Mouse (Mus musculus) cerebellum, postnatal 25 days (tissue): Measurements from ENCODE around the gene Ifna7.
A peak's percentile ranks its signal among the peaks of the same experiment; 100 is the strongest.
"Not testable (repeated sequence)": the region's sequence is repeated elsewhere in the genome, so short reads cannot be mapped to it uniquely, and the experiment has no call there.

ENCODE experiments used
- DNase-seq, 2 experiments: peaks; one replicate each; pipeline ENCODE4 v3.0.0; 2021; ENCODE audit warnings: mixed read lengths in 2 of 2

The Ifna7 gene

DNA sequence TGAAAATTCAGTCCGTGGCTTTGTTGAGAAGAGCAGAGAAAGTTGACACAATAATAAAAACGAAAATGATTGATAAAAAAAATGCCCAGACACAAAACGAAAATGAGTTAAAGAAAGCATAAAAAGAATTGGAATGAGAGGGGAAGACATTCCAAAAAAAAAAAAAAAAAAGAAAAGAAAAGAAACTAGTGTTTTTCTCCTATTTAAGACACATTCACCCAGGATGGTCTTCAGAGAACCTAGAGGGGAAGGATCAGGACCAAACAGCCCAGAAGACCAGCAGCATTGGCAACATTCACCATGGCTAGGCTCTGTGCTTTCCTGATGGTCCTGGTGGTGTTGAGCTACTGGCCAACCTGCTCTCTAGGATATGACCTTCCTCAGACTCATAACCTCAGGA is at the start of gene Ifna7:
Gene Ifna7 (plus strand): TSS at position 301 of the 400 bp plus-strand sequence.
- DNase-seq, result no peak

- not testable (repeated sequence) for DNase-seq
Observed at GRCm38 (mm10) chr4:88773534-88773933, 42.5 kb upstream of the Ifna7 start, which contains the start of gene Gm13290. Gene Gm13290, plus strand, starts transcription at chr4:88773834.

- not testable (repeated sequence) for DNase-seq
Observed at GRCm38 (mm10) chr4:88776622-88777021, 39.4 kb upstream of the Ifna7 start, which contains the start of gene Gm13289. Gene Gm13289, plus strand, starts transcription at chr4:88776922.

DNA sequence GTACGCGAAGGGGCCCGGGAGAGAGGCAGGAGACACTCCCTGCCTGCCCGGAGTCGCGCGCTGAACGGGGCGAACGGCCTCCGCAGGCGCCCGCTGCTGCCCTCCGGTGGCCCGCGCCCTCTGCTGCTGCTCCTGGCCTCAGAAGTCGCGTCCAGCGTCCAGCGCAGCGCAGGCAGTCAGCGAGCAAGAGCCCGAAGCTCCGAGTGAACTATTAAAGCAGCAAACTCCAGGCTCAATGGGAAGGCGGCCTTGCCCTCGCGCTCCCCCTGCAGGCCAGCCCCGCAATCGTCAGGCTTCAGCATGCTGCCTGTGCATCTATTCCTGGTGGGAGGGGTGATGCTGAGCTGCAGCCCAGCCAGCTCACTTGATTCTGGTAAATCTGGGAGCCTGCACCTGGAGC is 36.5 kb upstream of the Ifna7 start, which contains the start of gene Gm13272:
Gene Gm13272 (plus strand): TSS at position 301 of the 400 bp plus-strand sequence.
- DNase-seq, result not testable (repeated sequence)

DNA sequence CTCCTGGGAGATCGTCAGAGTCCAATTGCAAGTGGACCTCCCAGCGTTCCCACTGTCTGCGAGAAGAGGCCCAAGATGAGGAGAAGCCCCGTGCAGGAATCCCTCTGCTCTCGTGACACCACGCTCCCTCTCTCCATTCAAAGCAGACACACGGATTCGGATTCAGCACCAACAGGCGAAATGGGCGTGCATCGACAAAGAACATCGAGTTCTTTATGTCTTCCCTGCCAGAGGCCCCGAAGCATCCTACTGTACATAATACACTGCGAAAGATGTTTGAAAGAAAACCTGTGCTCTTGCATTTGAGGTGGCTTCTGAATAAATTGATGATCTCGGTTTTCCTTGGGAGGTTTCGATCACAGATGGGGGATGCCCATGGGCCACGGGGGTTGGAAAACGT is 35.7 kb upstream of the Ifna7 start:
- DNase-seq, result peak in 1 of 2 experiments; percentile 3

DNA sequence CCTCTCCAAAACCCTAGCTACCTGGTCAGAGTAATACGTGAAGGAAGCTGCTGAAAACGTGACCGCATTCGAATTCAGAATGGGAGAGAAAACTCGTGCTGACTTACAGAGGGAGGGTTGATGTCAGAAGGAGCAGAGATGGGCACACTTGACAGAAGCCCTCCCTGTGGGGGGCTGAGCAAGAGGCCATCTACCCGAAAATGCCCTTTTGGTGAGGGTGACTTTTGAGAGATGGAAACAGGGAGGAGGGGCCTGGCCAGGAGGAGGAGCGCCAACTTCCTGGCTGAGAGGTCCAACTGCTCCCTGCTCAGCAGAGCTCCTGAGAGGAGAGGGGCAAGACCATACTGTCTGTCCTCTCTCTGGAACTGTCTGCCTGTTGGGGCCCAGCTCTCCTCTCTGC is 34.2 kb upstream of the Ifna7 start, which contains the start of gene Ifnz:
Gene Ifnz (plus strand): TSS at position 301 of the 400 bp plus-strand sequence.
- not testable (repeated sequence) for DNase-seq

GRCm38 (mm10) chr4:88782335-88782734 is 33.7 kb upstream of the Ifna7 start:
- DNase-seq, result not testable (repeated sequence)

DNA sequence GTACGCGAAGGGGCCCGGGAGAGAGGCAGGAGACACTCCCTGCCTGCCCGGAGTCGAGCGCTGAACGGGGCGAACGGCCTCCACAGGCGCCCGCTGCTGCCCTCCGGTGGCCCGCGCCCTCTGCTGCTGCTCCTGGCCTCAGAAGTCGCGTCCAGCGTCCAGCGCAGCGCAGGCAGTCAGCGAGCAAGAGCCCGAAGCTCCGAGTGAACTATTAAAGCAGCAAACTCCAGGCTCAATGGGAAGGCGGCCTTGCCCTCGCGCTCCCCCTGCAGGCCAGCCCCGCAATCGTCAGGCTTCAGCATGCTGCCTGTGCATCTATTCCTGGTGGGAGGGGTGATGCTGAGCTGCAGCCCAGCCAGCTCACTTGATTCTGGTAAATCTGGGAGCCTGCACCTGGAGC is 30.6 kb upstream of the Ifna7 start, which contains the start of gene Gm13276:
Gene Gm13276 (plus strand): TSS at position 301 of the 400 bp plus-strand sequence.
- DNase-seq, result not testable (repeated sequence)

GRCm38 (mm10) chr4:88788402-88788801 is 27.6 kb upstream of the Ifna7 start, which contains the start of gene Gm13277:
Gene Gm13277, plus strand, starts transcription at chr4:88788632.
- DNase-seq, result peak; percentile 73 to 83

DNA sequence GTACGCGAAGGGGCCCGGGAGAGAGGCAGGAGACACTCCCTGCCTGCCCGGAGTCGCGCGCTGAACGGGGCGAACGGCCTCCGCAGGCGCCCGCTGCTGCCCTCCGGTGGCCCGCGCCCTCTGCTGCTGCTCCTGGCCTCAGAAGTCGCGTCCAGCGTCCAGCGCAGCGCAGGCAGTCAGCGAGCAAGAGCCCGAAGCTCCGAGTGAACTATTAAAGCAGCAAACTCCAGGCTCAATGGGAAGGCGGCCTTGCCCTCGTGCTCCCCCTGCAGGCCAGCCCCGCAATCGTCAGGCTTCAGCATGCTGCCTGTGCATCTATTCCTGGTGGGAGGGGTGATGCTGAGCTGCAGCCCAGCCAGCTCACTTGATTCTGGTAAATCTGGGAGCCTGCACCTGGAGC is 24.8 kb upstream of the Ifna7 start, which contains the start of gene Gm13278:
Gene Gm13278 (plus strand): TSS at position 301 of the 400 bp plus-strand sequence.
- DNase-seq, result not testable (repeated sequence)

GRCm38 (mm10) chr4:88793936-88794675 is 21.9 kb upstream of the Ifna7 start, which contains the start of gene Gm13275:
Gene Gm13275, plus strand, starts transcription at chr4:88794487.
- DNase-seq, result peak; percentile 56 to 76

DNA sequence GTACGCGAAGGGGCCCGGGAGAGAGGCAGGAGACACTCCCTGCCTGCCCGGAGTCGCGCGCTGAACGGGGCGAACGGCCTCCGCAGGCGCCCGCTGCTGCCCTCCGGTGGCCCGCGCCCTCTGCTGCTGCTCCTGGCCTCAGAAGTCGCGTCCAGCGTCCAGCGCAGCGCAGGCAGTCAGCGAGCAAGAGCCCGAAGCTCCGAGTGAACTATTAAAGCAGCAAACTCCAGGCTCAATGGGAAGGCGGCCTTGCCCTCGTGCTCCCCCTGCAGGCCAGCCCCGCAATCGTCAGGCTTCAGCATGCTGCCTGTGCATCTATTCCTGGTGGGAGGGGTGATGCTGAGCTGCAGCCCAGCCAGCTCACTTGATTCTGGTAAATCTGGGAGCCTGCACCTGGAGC is 18.9 kb upstream of the Ifna7 start, which contains the start of gene Gm13279:
Gene Gm13279 (plus strand): TSS at position 301 of the 400 bp plus-strand sequence.
- DNase-seq, result not testable (repeated sequence)

- DNase-seq, result not testable (repeated sequence)
Observed at GRCm38 (mm10) chr4:88799365-88799764, 16.7 kb upstream of the Ifna7 start, which contains the start of gene Gm13285. Gene Gm13285, plus strand, starts transcription at chr4:88799665.

DNA sequence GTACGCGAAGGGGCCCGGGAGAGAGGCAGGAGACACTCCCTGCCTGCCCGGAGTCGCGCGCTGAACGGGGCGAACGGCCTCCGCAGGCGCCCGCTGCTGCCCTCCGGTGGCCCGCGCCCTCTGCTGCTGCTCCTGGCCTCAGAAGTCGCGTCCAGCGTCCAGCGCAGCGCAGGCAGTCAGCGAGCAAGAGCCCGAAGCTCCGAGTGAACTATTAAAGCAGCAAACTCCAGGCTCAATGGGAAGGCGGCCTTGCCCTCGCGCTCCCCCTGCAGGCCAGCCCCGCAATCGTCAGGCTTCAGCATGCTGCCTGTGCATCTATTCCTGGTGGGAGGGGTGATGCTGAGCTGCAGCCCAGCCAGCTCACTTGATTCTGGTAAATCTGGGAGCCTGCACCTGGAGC is 13.1 kb upstream of the Ifna7 start, which contains the start of gene Gm13287:
Gene Gm13287 (plus strand): TSS at position 301 of the 400 bp plus-strand sequence.
- DNase-seq, result not testable (repeated sequence)

DNA sequence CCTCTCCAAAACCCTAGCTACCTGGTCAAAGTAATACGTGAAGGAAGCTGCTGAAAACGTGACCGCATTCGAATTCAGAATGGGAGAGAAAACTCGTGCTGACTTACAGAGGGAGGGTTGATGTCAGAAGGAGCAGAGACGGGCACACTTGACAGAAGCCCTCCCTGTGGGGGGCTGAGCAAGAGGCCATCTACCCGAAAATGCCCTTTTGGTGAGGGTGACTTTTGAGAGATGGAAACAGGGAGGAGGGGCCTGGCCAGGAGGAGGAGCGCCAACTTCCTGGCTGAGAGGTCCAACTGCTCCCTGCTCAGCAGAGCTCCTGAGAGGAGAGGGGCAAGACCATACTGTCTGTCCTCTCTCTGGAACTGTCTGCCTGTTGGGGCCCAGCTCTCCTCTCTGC is 10.8 kb upstream of the Ifna7 start, which contains the start of gene Gm13288:
Gene Gm13288 (plus strand): TSS at position 301 of the 400 bp plus-strand sequence.
- not testable (repeated sequence) for DNase-seq

- peak; percentile 13 to 35 for DNase-seq
Observed at GRCm38 (mm10) chr4:88805761-88806160, 10.3 kb upstream of the Ifna7 start.

- no peak for DNase-seq
Observed at GRCm38 (mm10) chr4:88819659-88820058, 3.6 kb downstream of the Ifna7 start, which contains the start of gene Ifna11. Gene Ifna11, plus strand, starts transcription at chr4:88819959.

GRCm38 (mm10) chr4:88822995-88823394 is 7.0 kb downstream of the Ifna7 start:
- DNase-seq, result peak in 1 of 2 experiments; percentile 17

DNA sequence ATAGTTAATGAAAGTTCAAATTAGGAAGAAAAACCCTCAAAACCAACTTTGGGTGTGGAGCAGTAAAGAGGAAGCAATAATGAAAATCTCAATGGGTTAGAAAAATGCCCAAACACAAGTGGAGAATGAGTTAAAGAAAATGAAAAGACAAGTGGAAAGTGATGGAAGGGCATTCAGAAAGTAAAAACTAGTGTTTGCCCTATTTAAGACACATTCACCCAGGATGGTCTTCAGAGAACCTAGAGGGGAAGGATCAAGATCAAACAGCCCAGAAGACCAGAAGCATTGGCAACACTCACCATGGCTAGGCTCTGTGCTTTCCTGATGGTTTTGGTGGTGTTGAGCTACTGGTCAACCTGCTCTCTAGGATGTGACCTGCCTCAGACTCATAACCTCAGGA is 11.1 kb downstream of the Ifna7 start, which contains the start of gene Ifna6:
Gene Ifna6 (plus strand): TSS at position 301 of the 400 bp plus-strand sequence.
- DNase-seq, result not testable (repeated sequence)

- peak in 1 of 2 experiments; percentile 33 for DNase-seq
Observed at GRCm38 (mm10) chr4:88830523-88830922, 14.5 kb downstream of the Ifna7 start.

GRCm38 (mm10) chr4:88835225-88835624 is 19.2 kb downstream of the Ifna7 start, which contains the start of gene Ifna5:
Gene Ifna5, plus strand, starts transcription at chr4:88835525.
- not testable (repeated sequence) for DNase-seq

DNA sequence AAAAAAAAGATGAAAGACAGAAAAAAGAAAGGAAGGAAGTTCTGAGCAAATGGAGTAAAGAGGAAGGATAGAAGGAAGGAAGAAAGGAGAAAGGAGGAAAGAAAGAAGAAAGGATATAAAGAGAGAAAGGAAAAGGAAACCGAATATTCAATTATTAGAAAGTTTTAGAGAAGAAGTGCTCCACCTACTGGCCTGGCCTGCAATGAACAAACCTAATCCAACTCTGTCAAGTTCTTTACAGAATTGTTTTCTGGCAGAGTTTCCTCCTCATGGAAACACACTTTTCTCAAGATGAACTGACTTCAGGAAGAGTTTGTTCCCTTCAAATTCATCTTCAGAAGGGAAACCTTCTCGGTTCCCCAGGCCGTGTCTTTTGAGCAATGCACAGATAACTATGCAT is 22.8 kb downstream of the Ifna7 start:
- DNase-seq, result peak in 1 of 2 experiments; percentile 5

DNA sequence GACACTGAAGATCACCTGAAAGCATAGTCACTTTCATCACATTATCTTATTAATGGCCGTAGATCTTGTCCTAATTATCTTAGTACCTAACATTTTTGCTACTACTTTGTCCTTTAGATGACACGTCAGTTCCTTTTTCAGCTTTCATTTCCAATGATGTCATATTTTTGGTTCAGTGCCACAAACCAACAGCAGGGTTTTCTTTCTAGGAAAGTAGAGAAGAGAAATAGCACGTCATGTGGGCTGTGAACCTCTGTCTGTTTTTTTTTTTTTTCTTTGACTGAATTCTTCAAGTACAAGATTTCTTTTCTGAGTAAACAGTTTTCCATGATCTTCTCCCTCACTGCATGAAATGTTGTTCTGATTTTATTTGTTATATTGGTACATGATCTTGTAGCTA is 24.0 kb downstream of the Ifna7 start:
- no peak for DNase-seq
